Mouse (Mus musculus) intestine, embryonic 14.5 days (tissue): ENCODE results near the gene Gm14137. TPM values are rescaled to one million over a fixed set of nuclear protein-coding genes. Genes with fewer than 3 reads are reported as not detected.
A peak's percentile ranks its signal among the peaks of the same experiment; 100 is the strongest.

Experiments used
- ATAC-seq: fragments of 200-750 bp; cut with Nextera tagmentation; replicated peaks from 2 replicates; pipeline ENCODE4 v1.8.0; 2017; ENCODE audit warnings: low read depth, moderate number of reproducible peaks, moderate TSS enrichment, moderate library complexity; ENCODE audit not compliant: low FRiP score, low TSS enrichment
- DNase-seq: peaks from one replicate; pipeline ENCODE4 v3.0.0-alpha.2; 2018; ENCODE audit warnings: low spot score
- H3K27ac ChIP-seq: fragments of 300-500 bp; sonication (generic); 2 replicates; pipeline ENCODE4 v1.5.1; 2014; ENCODE audit warnings: low read depth, mild to moderate bottlenecking, control low read depth
- H3K27me3 ChIP-seq: fragments of 300-500 bp; sonication (generic); replicated peaks from 2 replicates; pipeline ENCODE4 v1.6.1; 2014; ENCODE audit warnings: low read length, control low read depth; ENCODE audit not compliant: control insufficient read depth, insufficient read depth
- H3K36me3 ChIP-seq: fragments of 300-500 bp; sonication (generic); 2 replicates; pipeline ENCODE4 v1.6.1; 2014; ENCODE audit warnings: low read length, control low read depth; ENCODE audit not compliant: control insufficient read depth, insufficient read depth
- H3K4me1 ChIP-seq: fragments of 300-500 bp; sonication (generic); replicated peaks from 2 replicates; pipeline ENCODE4 v1.6.1; 2014; ENCODE audit warnings: low read length, control low read depth, mixed read lengths; ENCODE audit not compliant: control insufficient read depth, insufficient read depth
- H3K4me2 ChIP-seq: fragments of 300-500 bp; sonication (generic); 2 replicates; pipeline ENCODE4 v1.6.1; 2014; ENCODE audit warnings: low read length
- H3K4me3 ChIP-seq: fragments of 300-500 bp; sonication (generic); 2 replicates; pipeline ENCODE4 v1.5.1; 2014; ENCODE audit warnings: low read depth, low read length, control low read depth, mixed read lengths
- H3K9ac ChIP-seq: fragments of 300-500 bp; sonication (generic); 2 replicates; pipeline ENCODE4 v1.6.1; 2014; ENCODE audit warnings: mild to moderate bottlenecking, low read length
- H3K9me3 ChIP-seq: fragments of 300-500 bp; sonication (generic); 2 replicates; pipeline ENCODE4 v1.6.1; 2016; ENCODE audit warnings: low read length, control low read depth; ENCODE audit not compliant: control insufficient read depth
- WGBS: fragments of 180-500 bp; shearing (Covaris S2); extraction: QIAGEN DNeasy Blood & Tissue Kit; methylation state at CpG from one replicate; pipeline ENCODE4 v1.1.7; 2014; 5-methylcytosine and 5-hydroxymethylcytosine counted together
- polyA plus RNA-seq: library from polyadenylated mRNA; unstranded; fragments of >200 nt; fragmentation: Nextera tagmentation; extraction: Ambion mirVana; gene quantifications from 2 replicates; pipeline ENCODE4 v1.2.1, GENCODE M21; 2014

Gm14137 gene
- polyA plus RNA-seq: 0.13 and 0.30 TPM in 2 replicates

DNA sequence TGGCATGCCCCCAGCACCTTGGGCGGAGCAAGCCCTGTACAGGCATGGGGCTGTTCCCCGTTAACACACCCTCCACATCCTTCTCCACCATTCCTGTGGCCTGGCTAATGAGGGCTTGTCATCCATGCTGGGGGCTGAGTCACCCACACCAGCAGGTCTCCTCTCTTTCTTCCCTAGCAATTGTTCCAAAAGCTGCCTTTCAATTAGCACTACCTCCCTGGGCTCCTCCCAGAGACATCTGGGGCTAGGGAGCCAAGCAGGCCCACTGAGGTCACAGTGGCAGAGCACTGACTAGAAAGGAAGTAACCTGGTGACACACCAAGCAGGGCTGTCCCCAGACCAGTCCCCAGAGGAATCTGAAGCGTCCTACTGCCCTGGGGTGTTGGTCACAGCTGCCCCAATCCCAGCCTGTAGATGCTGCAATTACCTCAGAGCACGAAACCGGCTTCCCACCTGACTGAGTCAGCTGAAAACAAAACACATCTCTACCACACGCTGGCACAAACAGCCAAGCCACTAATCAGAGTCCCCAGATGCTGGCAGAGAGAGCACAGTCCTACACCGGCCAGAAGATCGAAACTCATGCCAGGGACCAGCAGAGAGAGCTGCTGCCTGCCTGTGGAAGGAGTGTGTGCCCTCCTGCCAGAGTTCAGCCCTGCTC lies at the start of gene Gm14137:
TSS of gene Gm14137 (plus strand) at position 519 of the 661 bp plus-strand sequence.
- H3K27me3 ChIP-seq: no peaks in the 10 kb centered on the region
- peak within 1 kb of the TSS; percentile 38 for H3K4me2 ChIP-seq
- H3K4me1 ChIP-seq: peaks cover 13% of the 10 kb centered on the region
- no peaks in the 10 kb centered on the region for H3K9me3 ChIP-seq
- no peak for DNase-seq
- H3K36me3 ChIP-seq: peaks cover 12% of the 10 kb centered on the region; the same call in 1 of the 2 replicates
- H3K27ac ChIP-seq: no peak within 1 kb of the TSS
- ATAC-seq: no peak
- 63% methylated on average over 8 of the region's 8 CpGs for WGBS
- no peak within 1 kb of the TSS for H3K4me3 ChIP-seq
- no peak within 1 kb of the TSS; the same call in 1 of the 2 replicates for H3K9ac ChIP-seq

DNA sequence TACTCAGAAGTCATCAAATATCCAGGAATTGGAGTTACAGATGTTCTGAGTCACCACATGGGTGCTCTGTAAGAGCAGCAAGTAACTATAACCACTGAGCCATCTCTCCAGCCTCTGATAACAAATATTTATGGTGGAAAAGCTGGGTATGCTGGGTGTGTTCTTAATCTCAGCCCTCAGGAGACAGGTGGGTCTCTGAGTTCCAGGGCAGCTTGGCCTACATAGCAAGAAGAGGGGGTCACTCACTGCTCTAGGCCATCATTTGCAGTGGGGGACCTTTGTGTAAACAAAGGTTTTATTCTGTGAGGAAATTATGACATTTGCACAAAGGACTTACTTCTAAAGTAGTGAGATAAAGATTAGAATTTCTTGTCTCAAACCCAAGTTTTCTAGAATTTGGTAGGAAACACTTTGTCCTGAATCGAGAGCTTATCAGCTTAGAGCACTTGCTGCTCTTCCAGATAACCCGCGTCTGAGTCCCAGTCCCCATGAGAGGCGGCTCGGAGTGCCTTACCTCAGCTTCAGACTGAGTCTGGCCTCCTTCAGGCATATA lies 37.9 kb upstream of the Gm14137 start:
- ATAC-seq (no peak), DNase-seq (no peak)
- H3K9ac ChIP-seq: no peak overlapping the region
- H3K4me1 ChIP-seq: no peaks in the 10 kb centered on the region
- H3K36me3 ChIP-seq: peaks cover 82% of the 10 kb centered on the region
- WGBS: 82% methylated on average over 5 of the region's 5 CpGs
- H3K4me3 ChIP-seq: no peak overlapping the region
- H3K9me3 ChIP-seq: no peaks in the 10 kb centered on the region
- no peak overlapping the region for H3K4me2 ChIP-seq
- H3K27ac ChIP-seq: no peak overlapping the region
- no peaks in the 10 kb centered on the region for H3K27me3 ChIP-seq

DNA sequence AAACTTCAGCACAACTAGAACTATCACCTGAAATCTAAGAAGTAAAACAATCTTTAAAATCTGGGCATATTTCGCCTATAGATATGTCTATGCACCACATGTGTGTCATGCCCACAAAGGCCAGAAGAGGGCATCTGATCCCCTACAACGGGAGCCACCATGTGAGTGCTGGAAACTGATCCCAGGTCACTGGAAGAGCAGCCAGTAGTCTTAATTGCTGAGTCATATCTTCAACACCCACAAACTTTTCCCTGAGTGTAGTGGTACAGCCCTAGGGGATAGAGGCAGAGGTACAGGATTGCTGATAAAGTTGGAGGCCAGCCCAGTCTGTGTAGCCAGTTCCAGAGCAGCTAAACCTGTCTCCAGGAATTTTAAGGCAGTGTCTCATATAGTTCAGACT lies 29.1 kb upstream of the Gm14137 start:
- H3K4me2 ChIP-seq: no peak overlapping the region
- no peak overlapping the region for H3K4me3 ChIP-seq
- H3K9me3 ChIP-seq: no peaks in the 10 kb centered on the region
- peaks cover 81% of the 10 kb centered on the region for H3K36me3 ChIP-seq
- no peaks in the 10 kb centered on the region for H3K27me3 ChIP-seq
- WGBS: 87% methylated on average over 2 of the region's 2 CpGs
- H3K9ac ChIP-seq: no peak overlapping the region
- no peaks in the 10 kb centered on the region for H3K4me1 ChIP-seq
- no peak for ATAC-seq
- no peak for DNase-seq
- no peak overlapping the region for H3K27ac ChIP-seq

DNA sequence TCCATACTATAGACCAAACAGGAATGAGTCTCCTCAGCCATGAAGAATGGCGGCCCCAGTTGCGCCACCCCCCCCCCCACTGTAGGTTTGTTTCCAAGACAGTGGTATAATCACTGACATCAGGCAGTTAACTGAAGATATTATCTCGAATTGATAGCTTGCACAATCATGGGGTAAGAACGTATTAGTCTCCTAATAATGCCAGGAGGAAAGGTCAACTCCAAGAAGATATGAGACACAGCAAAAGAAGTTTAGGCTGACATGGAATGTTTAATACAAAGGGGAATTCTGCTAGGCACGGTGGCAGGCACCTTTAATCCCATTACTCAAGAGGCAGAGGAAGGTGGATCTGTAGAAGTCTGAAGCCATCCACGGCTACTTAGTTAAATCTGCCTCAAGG lies 27.9 kb upstream of the Gm14137 start:
- Histone ChIP-seq H3K4me3 (no peak overlapping the region), H3K27ac (no peak overlapping the region), H3K9me3 (no peaks in the 10 kb centered on the region), H3K36me3 (peaks cover 86% of the 10 kb centered on the region), H3K27me3 (no peaks in the 10 kb centered on the region), H3K9ac (no peak overlapping the region), H3K4me1 (no peaks in the 10 kb centered on the region), H3K4me2 (no peak overlapping the region)
- ATAC-seq (no peak), DNase-seq (no peak)
- WGBS: 91% methylated on average over 6 of the region's 6 CpGs

DNA sequence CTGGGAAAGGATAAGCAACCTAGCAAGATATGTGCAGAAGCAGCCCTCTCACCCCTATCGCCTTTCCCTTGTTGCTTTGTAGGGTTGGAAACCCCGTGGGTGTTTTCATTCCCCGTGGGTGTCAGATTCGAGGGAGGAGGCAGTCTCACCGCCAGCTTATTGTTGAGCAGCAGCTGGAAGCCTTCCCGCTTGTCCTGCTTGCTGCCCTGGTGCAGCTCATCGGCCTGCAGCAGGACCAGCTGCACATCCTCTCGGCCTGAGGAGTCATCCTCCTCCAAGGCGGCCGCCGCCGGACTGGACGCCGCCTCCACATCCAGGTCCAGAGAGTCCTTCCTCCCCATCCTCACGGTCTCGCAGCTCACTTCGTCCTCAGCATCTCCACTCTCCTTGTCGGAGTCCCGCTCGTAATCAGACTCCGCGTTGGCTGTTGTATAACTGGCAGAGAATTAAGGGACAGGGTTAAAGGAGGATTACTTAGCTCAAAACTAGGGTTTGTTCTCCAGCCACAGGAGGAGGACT lies 27.1 kb upstream of the Gm14137 start:
- WGBS: 87% methylated on average over 22 of the region's 22 CpGs
- H3K4me3 ChIP-seq: no peak overlapping the region
- no peak overlapping the region for H3K27ac ChIP-seq
- ATAC-seq (no peak), DNase-seq (no peak)
- no peaks in the 10 kb centered on the region for H3K9me3 ChIP-seq
- H3K36me3 ChIP-seq: peaks cover 86% of the 10 kb centered on the region
- H3K4me2 ChIP-seq: no peak overlapping the region
- no peak overlapping the region for H3K9ac ChIP-seq
- no peaks in the 10 kb centered on the region for H3K27me3 ChIP-seq
- no peaks in the 10 kb centered on the region for H3K4me1 ChIP-seq

DNA sequence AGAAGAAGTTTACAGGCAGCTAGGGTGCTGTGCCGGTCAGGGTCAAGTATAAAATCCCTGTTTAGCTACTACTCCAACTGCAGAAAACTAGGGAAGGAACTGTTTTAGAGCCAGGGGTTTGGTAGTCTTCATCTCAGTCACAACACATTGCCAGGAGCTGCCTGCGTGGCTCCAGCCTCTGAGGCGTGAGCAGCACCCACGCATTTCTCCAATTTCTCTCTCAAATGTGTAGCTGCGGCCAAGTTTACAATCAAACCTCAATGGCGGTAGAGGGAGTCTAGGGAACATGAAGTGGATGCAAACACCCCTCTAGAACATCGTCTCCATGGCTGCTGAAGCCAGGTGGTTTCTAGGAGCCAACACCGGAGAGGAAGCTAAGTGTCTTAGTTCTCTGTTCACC lies 26.5 kb upstream of the Gm14137 start:
- ATAC-seq (no peak), DNase-seq (no peak)
- no peak overlapping the region for H3K9ac ChIP-seq
- H3K4me3 ChIP-seq: no peak overlapping the region
- H3K27me3 ChIP-seq: no peaks in the 10 kb centered on the region
- H3K27ac ChIP-seq: no peak overlapping the region
- H3K4me2 ChIP-seq: no peak overlapping the region
- WGBS: 91% methylated on average over 8 of the region's 8 CpGs
- H3K9me3 ChIP-seq: no peaks in the 10 kb centered on the region
- peaks cover 86% of the 10 kb centered on the region for H3K36me3 ChIP-seq
- H3K4me1 ChIP-seq: no peaks in the 10 kb centered on the region

DNA sequence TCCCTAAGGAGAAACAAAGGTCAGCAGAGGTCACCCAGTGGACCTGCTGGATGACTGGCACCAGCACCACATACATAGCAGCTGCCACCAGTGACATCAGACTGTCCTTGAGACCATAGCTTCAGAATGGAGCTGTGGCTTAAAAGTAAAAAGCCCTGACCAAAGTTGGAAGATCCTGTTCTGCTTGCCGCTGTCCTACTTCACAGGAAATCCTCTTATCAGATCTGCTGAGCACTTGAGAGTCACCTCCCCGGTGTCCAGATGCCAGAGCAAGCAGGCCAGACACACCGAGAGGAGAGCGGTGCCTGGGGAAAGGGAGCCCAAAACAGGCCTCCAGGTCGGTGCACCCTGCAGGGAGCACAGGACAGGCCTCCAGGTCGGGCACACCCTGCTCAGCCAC lies 22.1 kb upstream of the Gm14137 start:
- no peak for DNase-seq

DNA sequence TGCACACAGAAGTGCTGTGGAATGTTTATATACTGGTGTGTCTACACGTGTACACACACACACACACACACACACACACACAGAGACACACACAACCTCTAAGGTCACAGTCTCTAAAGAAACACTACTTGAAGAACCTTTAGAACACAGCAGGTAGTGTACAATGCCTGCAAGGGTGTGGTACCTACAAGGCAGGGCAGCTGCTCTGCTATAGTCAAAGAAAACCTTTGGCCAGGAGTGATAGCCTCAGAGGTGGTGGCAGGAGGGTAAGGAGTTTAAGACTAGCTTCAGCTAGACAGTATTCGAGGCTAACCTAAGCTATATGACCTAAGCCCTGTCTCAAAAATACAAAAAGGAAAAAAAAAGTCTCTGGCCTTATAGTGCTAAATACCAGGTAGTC lies 19.6 kb upstream of the Gm14137 start:
- no peak overlapping the region for H3K4me2 ChIP-seq
- no peaks in the 10 kb centered on the region for H3K27me3 ChIP-seq
- peaks cover 10% of the 10 kb centered on the region for H3K4me1 ChIP-seq
- ATAC-seq (no peak), DNase-seq (no peak)
- 77% methylated on average over 2 of the region's 2 CpGs for whole genome bisulfite sequencing
- peaks cover 36% of the 10 kb centered on the region for H3K36me3 ChIP-seq
- H3K4me3 ChIP-seq: no peak overlapping the region
- H3K9me3 ChIP-seq: no peaks in the 10 kb centered on the region
- H3K27ac ChIP-seq: no peak overlapping the region
- no peak overlapping the region for H3K9ac ChIP-seq

More for the DNA sequence above, 22.1 kb upstream of the Gm14137 start:
- Histone ChIP-seq H3K9ac (no peak overlapping the region), H3K36me3 (peaks cover 55% of the 10 kb centered on the region), H3K9me3 (no peaks in the 10 kb centered on the region), H3K27me3 (no peaks in the 10 kb centered on the region), H3K4me1 (peaks cover 10% of the 10 kb centered on the region), H3K27ac (no peak overlapping the region), H3K4me2 (no peak overlapping the region), H3K4me3 (no peak overlapping the region)
- ATAC-seq: no peak
- WGBS: 90% methylated on average over 6 of the region's 6 CpGs

DNA sequence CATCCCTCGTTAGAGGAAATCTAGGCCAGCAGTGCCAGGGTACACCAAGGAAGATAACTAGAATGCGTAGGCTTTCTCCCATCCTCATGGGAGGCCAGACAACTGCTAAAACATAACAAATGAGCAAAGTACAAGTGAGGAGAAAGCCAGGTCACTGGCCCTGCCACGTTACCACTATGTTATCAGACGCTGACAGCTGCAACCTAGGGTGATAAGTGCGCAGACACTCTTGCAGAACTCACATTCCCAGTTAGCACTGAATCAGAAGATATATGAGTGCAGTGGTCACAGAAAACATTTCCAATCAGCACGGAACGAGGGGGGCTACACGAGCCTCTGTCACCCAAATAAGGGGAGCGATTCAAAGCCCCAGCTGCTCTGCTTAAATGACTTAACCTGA lies 18.9 kb upstream of the Gm14137 start:
- Histone ChIP-seq H3K9ac (no peak overlapping the region), H3K4me2 (peak overlapping the region; percentile 72), H3K27me3 (no peaks in the 10 kb centered on the region), H3K4me3 (no peak overlapping the region), H3K36me3 (peaks cover 29% of the 10 kb centered on the region), H3K4me1 (peaks cover 10% of the 10 kb centered on the region), H3K9me3 (no peaks in the 10 kb centered on the region), H3K27ac (no peak overlapping the region)
- ATAC-seq (no peak), DNase-seq (no peak)
- WGBS: 80% methylated on average over 9 of the region's 9 CpGs
